Mouse (Mus musculus): ENCODE measurements at regions not wholly inside any gene's neighbourhood (a gene's known extent, or its start where the extent isn't known, plus 50 kb on each side); places are given as distances from the start of the nearest gene placed in this dataset.

- no peak for DNase-seq (ENCODE audit: extremely low read depth, insufficient read length, low spot score)
Measured at GRCm38 (mm10) chr2:174532671-174533363, 59.9 kb upstream of the Prelid3b start.

GRCm38 (mm10) chr2:174540717-174541116 lies 67.8 kb upstream of the Prelid3b start:
- DNase-seq (ENCODE audit: extremely low read depth, insufficient read length, low spot score): no peak

GRCm38 (mm10) chr2:174547207-174547606 lies 74.3 kb upstream of the Prelid3b start:
- no peak for DNase-seq (ENCODE audit: extremely low read depth, insufficient read length, low spot score)

- no peak for DNase-seq (ENCODE audit: extremely low read depth, insufficient read length, low spot score)
Measured at GRCm38 (mm10) chr2:174547701-174548100, 74.8 kb upstream of the Prelid3b start.

GRCm38 (mm10) chr2:174548776-174549175 lies 75.9 kb upstream of the Prelid3b start:
- no peak for DNase-seq (ENCODE audit: extremely low read depth, insufficient read length, low spot score)

- DNase-seq (ENCODE audit: extremely low read depth, insufficient read length, low spot score): no peak
Measured at GRCm38 (mm10) chr2:174555778-174556177, 82.9 kb upstream of the Prelid3b start.

- peak; percentile 65 for DNase-seq (ENCODE audit: extremely low read depth, insufficient read length, low spot score)
Measured at GRCm38 (mm10) chr2:174561828-174562429, 81.4 kb upstream of the Zfp831 start.

GRCm38 (mm10) chr2:174563917-174564316 lies 79.4 kb upstream of the Zfp831 start:
- DNase-seq (ENCODE audit: extremely low read depth, insufficient read length, low spot score): no peak

GRCm38 (mm10) chr2:174564817-174565216 lies 78.5 kb upstream of the Zfp831 start:
- DNase-seq (ENCODE audit: extremely low read depth, insufficient read length, low spot score): no peak

- DNase-seq (ENCODE audit: extremely low read depth, insufficient read length, low spot score): no peak
Measured at GRCm38 (mm10) chr2:174565891-174566290, 77.4 kb upstream of the Zfp831 start.

- DNase-seq (ENCODE audit: extremely low read depth, insufficient read length, low spot score): no peak
Measured at GRCm38 (mm10) chr2:174566752-174567151, 76.6 kb upstream of the Zfp831 start.

GRCm38 (mm10) chr2:174574804-174575507 lies 68.4 kb upstream of the Zfp831 start:
- DNase-seq (ENCODE audit: extremely low read depth, insufficient read length, low spot score): no peak

- no peak for DNase-seq (ENCODE audit: extremely low read depth, insufficient read length, low spot score)
Measured at GRCm38 (mm10) chr2:174575546-174575945, 67.8 kb upstream of the Zfp831 start.

GRCm38 (mm10) chr2:174580906-174581703 lies 62.2 kb upstream of the Zfp831 start:
- no peak for DNase-seq (ENCODE audit: extremely low read depth, insufficient read length, low spot score)

GRCm38 (mm10) chr2:174584272-174584671 lies 59.1 kb upstream of the Zfp831 start:
- no peak for DNase-seq (ENCODE audit: extremely low read depth, insufficient read length, low spot score)
